Mouse (Mus musculus) neural tube, embryonic 14.5 days (tissue): Measurements from ENCODE around the gene Eif5a. TPM values are rescaled to one million over a fixed set of nuclear protein-coding genes. Genes with fewer than 3 reads are reported as not detected.
"Not testable (repeated sequence)": the region's sequence is repeated elsewhere in the genome, so short reads cannot be mapped to it uniquely, and the experiment has no call there.

ENCODE experiments used
- ATAC-seq: fragments of 200-750 bp; cut with Nextera tagmentation; 2 replicates; pipeline ENCODE4 v1.8.0; 2017; ENCODE audit warnings: low read depth, mild to moderate bottlenecking, moderate TSS enrichment, moderate library complexity
- H3K27ac ChIP-seq: fragments of 300-500 bp; sonication (generic); 2 replicates; pipeline ENCODE4 v1.5.1; 2014; ENCODE audit warnings: low read depth, mild to moderate bottlenecking, control low read depth, low read length, moderate library complexity, mixed read lengths
- H3K27me3 ChIP-seq: fragments of 300-500 bp; sonication (generic); 2 replicates; pipeline ENCODE4 v1.6.1; 2014; ENCODE audit warnings: low read length; ENCODE audit not compliant: control insufficient read depth, insufficient read depth
- H3K36me3 ChIP-seq: fragments of 300-500 bp; sonication (generic); 2 replicates; pipeline ENCODE4 v1.6.1; 2014; ENCODE audit warnings: low read length, mixed read lengths; ENCODE audit not compliant: control insufficient read depth, insufficient read depth
- H3K4me1 ChIP-seq: fragments of 300-500 bp; sonication (generic); 2 replicates; pipeline ENCODE4 v1.6.1; 2014; ENCODE audit warnings: low read length; ENCODE audit not compliant: control insufficient read depth, insufficient read depth
- H3K4me2 ChIP-seq: fragments of 300-500 bp; sonication (generic); 2 replicates; pipeline ENCODE4 v1.6.1; 2014; ENCODE audit warnings: mild to moderate bottlenecking, low read depth, low read length, control low read depth
- H3K4me3 ChIP-seq: fragments of 300-500 bp; sonication (generic); 2 replicates; pipeline ENCODE4 v1.5.1; 2014; ENCODE audit warnings: low read depth, low read length, control low read depth, mixed read lengths
- H3K9ac ChIP-seq: fragments of 300-500 bp; sonication (generic); replicated peaks from 2 replicates; pipeline ENCODE4 v1.6.1; 2014; ENCODE audit warnings: low read depth, mild to moderate bottlenecking, control low read depth, low read length, mixed read lengths
- H3K9me3 ChIP-seq: fragments of 300-500 bp; sonication (generic); 2 replicates; pipeline ENCODE4 v1.6.1; 2016; ENCODE audit warnings: low read length; ENCODE audit not compliant: control insufficient read depth
- WGBS: fragments of 180-500 bp; shearing (Covaris S2); extraction: QIAGEN DNeasy Blood & Tissue Kit; methylation state at CpG from one replicate; pipeline ENCODE4 v1.1.7; 2014; 5-methylcytosine and 5-hydroxymethylcytosine counted together
- polyA plus RNA-seq: library from polyadenylated mRNA; unstranded; fragments of >200 nt; fragmentation: Nextera tagmentation; extraction: Ambion mirVana; gene quantifications from 2 replicates; pipeline ENCODE4 v1.2.1, GENCODE M21; 2014

The Eif5a gene
- polyA plus RNA-seq, 1 experiment from 2014 or later = 1,037 TPM

GRCm38 (mm10) chr11:69964650-69965270 lies 43.0 kb upstream of the Eif5a start, which contains the start of gene Cldn7:
Gene Cldn7, plus strand, starts transcription at chr11:69964779.
- peaks cover 9% of the 10 kb centered on the region; the same call in 1 of the 2 replicates for H3K4me1 ChIP-seq
- WGBS = 11% methylated on average over 24 of the region's 24 CpGs
- no peak within 1 kb of the TSS; the same call in 1 of the 2 replicates for H3K4me3 ChIP-seq
- H3K27me3 ChIP-seq = peaks cover 48% of the 10 kb centered on the region
- H3K9ac ChIP-seq = no peak within 1 kb of the TSS
- no peaks in the 10 kb centered on the region for H3K9me3 ChIP-seq
- peaks cover 14% of the 10 kb centered on the region for H3K36me3 ChIP-seq
- no peak for ATAC-seq
- H3K4me2 ChIP-seq = no peak within 1 kb of the TSS
- H3K27ac ChIP-seq = no peak within 1 kb of the TSS

GRCm38 (mm10) chr11:69961841-69962240 lies 40.1 kb upstream of the Eif5a start:
- no peak overlapping the region for H3K9ac ChIP-seq
- no peak overlapping the region for H3K4me3 ChIP-seq
- H3K27ac ChIP-seq = no peak overlapping the region
- 55% methylated on average over 5 of the region's 5 CpGs for WGBS
- no peaks in the 10 kb centered on the region for H3K9me3 ChIP-seq
- no peak overlapping the region for H3K4me2 ChIP-seq
- peaks cover 36% of the 10 kb centered on the region for H3K27me3 ChIP-seq
- no peaks in the 10 kb centered on the region for H3K36me3 ChIP-seq
- no peak for ATAC-seq
- H3K4me1 ChIP-seq = peaks cover 9% of the 10 kb centered on the region; the same call in 1 of the 2 replicates

- Histone ChIP-seq H3K36me3 (no peaks in the 10 kb centered on the region), H3K4me3 (no peak overlapping the region), H3K4me1 (peaks cover 5% of the 10 kb centered on the region; the same call in 1 of the 2 replicates), H3K9ac (no peak overlapping the region), H3K9me3 (no peaks in the 10 kb centered on the region), H3K4me2 (no peak overlapping the region), H3K27ac (no peak overlapping the region), H3K27me3 (peaks cover 27% of the 10 kb centered on the region)
- WGBS = 34% methylated on average over 5 of the region's 5 CpGs
- ATAC-seq = no peak
Observed at GRCm38 (mm10) chr11:69960616-69961015, 38.9 kb upstream of the Eif5a start.

GRCm38 (mm10) chr11:69956218-69956617 lies 34.5 kb upstream of the Eif5a start:
- no peak overlapping the region for H3K4me2 ChIP-seq
- no peak overlapping the region for H3K4me3 ChIP-seq
- H3K27me3 ChIP-seq = no peaks in the 10 kb centered on the region
- H3K36me3 ChIP-seq = no peaks in the 10 kb centered on the region
- ATAC-seq = no peak
- H3K9me3 ChIP-seq = no peaks in the 10 kb centered on the region
- 76% methylated on average over 1 of the region's 1 CpGs for WGBS
- H3K9ac ChIP-seq = no peak overlapping the region
- no peaks in the 10 kb centered on the region for H3K4me1 ChIP-seq
- H3K27ac ChIP-seq = no peak overlapping the region

DNA sequence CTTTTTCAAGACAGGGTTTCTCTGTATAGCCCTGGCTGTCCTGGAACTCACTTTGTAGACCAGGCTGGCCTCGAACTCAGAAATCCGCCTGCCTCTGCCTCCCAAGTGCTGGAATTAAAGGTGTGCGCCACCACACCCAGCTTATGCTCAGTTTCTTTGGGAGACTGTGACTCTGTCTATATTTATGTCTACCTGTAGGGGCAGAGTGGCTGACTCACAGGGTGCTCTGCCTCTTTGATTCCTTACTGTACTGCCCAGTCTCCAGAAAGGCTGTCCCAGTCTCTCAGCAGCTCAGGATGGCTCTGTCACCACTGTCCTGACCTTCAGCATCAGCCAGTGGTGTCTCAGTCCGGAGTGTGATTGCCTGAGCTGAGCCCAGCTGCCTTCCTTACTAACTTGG lies 33.9 kb upstream of the Eif5a start:
- not testable (repeated sequence) for ATAC-seq, H3K4me2 ChIP-seq, H3K9me3 ChIP-seq, H3K4me3 ChIP-seq, H3K36me3 ChIP-seq, H3K27ac ChIP-seq, H3K4me1 ChIP-seq, H3K27me3 ChIP-seq, H3K9ac ChIP-seq
- 84% methylated on average over 4 of the region's 4 CpGs for WGBS

DNA sequence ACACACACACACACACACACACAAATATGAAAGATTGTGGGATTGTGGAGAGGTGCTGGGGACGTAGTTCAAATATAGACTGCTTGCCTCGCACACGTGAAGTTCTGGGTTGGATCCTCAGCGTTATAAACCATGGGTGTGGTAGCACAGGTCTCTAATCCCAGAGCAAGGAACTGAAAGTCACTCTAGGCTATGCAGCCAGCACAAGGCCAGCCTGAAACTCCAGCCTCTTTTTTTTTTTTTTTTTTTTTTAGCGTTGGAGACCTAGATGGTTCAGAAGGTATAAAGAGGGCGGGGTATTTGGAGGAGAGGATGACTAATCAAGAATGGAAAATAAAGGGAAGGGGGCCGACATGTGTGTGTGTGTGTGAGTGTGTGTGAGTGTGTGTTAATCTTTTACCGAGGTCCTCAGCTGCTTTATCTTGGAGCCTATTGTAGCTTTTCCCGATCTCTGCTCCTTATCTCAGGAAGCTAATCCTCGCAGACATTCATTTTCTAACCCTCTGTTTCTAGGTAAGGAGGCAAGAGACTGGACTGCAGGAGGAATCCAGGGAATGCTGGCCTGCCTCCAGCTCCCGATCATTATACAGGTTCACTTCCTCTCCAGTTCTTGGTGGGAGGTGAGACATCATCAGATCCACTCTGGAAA lies 31.6 kb upstream of the Eif5a start:
- ATAC-seq = no peak
- Histone ChIP-seq H3K4me1 (peaks cover 4% of the 10 kb centered on the region; the same call in 1 of the 2 replicates), H3K9ac (no peak overlapping the region), H3K36me3 (no peaks in the 10 kb centered on the region), H3K4me2 (no peak overlapping the region), H3K27ac (no peak overlapping the region), H3K9me3 (no peaks in the 10 kb centered on the region), H3K4me3 (no peak overlapping the region), H3K27me3 (no peaks in the 10 kb centered on the region)
- WGBS = 73% methylated on average over 11 of the region's 11 CpGs

GRCm38 (mm10) chr11:69952274-69952673 lies 30.5 kb upstream of the Eif5a start:
- WGBS = 48% methylated on average over 1 of the region's 1 CpGs
- ATAC-seq = no peak
- Histone ChIP-seq H3K27ac (no peak overlapping the region), H3K36me3 (no peaks in the 10 kb centered on the region), H3K9ac (no peak overlapping the region), H3K4me2 (no peak overlapping the region), H3K27me3 (peaks cover 3% of the 10 kb centered on the region; the same call in 1 of the 2 replicates), H3K4me1 (peaks cover 4% of the 10 kb centered on the region; the same call in 1 of the 2 replicates), H3K9me3 (no peaks in the 10 kb centered on the region), H3K4me3 (no peak overlapping the region)

GRCm38 (mm10) chr11:69950807-69951459 lies 29.2 kb upstream of the Eif5a start:
- ATAC-seq = no peak
- WGBS = 44% methylated on average over 4 of the region's 4 CpGs

GRCm38 (mm10) chr11:69948763-69949150 lies 27.0 kb upstream of the Eif5a start:
- H3K27ac ChIP-seq = no peak overlapping the region

More at GRCm38 (mm10) chr11:69950807-69951459, 29.2 kb upstream of the Eif5a start:
- no peak overlapping the region for H3K27ac ChIP-seq
- no peak overlapping the region for H3K4me2 ChIP-seq
- no peaks in the 10 kb centered on the region for H3K36me3 ChIP-seq
- no peak overlapping the region for H3K4me3 ChIP-seq
- H3K27me3 ChIP-seq = peaks cover 3% of the 10 kb centered on the region; the same call in 1 of the 2 replicates
- H3K9ac ChIP-seq = no peak overlapping the region
- no peaks in the 10 kb centered on the region for H3K9me3 ChIP-seq
- H3K4me1 ChIP-seq = peaks cover 4% of the 10 kb centered on the region; the same call in 1 of the 2 replicates

More at GRCm38 (mm10) chr11:69948763-69949150, 27.0 kb upstream of the Eif5a start:
- no peaks in the 10 kb centered on the region for H3K36me3 ChIP-seq
- ATAC-seq = peak; percentile 52; the same call in 1 of the 2 replicates
- peaks cover 3% of the 10 kb centered on the region; the same call in 1 of the 2 replicates for H3K27me3 ChIP-seq
- WGBS = under 1% methylated on average over 14 of the region's 14 CpGs
- H3K4me1 ChIP-seq = peaks cover 4% of the 10 kb centered on the region; the same call in 1 of the 2 replicates
- H3K4me2 ChIP-seq = peak overlapping the region; percentile 50
- no peak overlapping the region for H3K9ac ChIP-seq
- H3K4me3 ChIP-seq = peak overlapping the region; percentile 38; the same call in 1 of the 2 replicates
- H3K9me3 ChIP-seq = no peaks in the 10 kb centered on the region
